Mouse (Mus musculus) natural killer cell, adult 2 months (primary cell): ENCODE data around the gene Plscr2.

Experiments
- DNase-seq, 2 experiments: peaks; one replicate each; pipeline ENCODE4 v3.0.0; 2022; ENCODE audit warnings: low spot score in 2 of 2

Plscr2 gene

DNA sequence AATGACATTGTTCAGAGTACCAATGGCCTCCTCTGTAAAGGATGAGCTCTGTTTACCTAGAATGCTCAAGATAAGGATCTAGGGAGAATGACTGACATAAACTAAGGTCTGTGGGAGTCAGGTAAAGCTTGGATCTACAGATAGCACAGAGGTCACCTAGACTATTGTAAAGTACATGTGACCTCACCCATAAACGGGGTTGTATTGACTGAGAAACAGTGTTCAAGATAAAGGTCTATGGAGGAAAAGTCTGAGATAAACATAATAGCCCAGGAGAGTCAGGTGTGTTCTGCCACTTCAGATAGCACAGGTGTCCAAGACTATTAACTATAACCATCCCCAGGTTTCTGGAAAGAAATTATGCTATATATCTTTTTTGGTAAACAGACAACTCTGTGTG, 63.6 kb downstream of the Plscr2 start:
- DNase-seq, result no peak
